Mouse (Mus musculus) lung, postnatal 0 days (tissue): ENCODE data around the gene Plxdc2. TPM values are rescaled to one million over a fixed set of nuclear protein-coding genes. Genes with fewer than 3 reads are reported as not detected.

Experiments
- ATAC-seq: fragments of 200-750 bp; cut with Nextera tagmentation; 2 replicates; pipeline ENCODE4 v1.8.0; 2017; ENCODE audit warnings: moderate library complexity
- DNase-seq: peaks from one replicate; pipeline ENCODE4 v3.0.0-alpha.2; 2016; ENCODE audit warnings: low spot score
- H3K27ac ChIP-seq: fragments of 300-500 bp; sonication (generic); 2 replicates; pipeline ENCODE4 v1.5.1; 2014; ENCODE audit warnings: antibody characterized with exemption, mild to moderate bottlenecking, low read length, mixed read lengths
- H3K27me3 ChIP-seq: fragments of 300-500 bp; sonication (generic); replicated peaks from 2 replicates; pipeline ENCODE4 v1.6.1; 2014; ENCODE audit warnings: low read length, mixed read lengths; ENCODE audit not compliant: insufficient read depth
- H3K36me3 ChIP-seq: fragments of 300-500 bp; sonication (generic); 2 replicates; pipeline ENCODE4 v1.6.1; 2014; ENCODE audit warnings: low read length, mixed read lengths; ENCODE audit not compliant: insufficient read depth
- H3K4me1 ChIP-seq: fragments of 300-500 bp; sonication (generic); 2 replicates; pipeline ENCODE4 v1.6.1; 2014; ENCODE audit warnings: antibody characterized with exemption, low read depth, low read length, mixed read lengths; ENCODE audit not compliant: insufficient read depth
- H3K4me2 ChIP-seq: fragments of 300-500 bp; sonication (generic); replicated peaks from 2 replicates; pipeline ENCODE4 v1.6.1; 2014; ENCODE audit warnings: low read depth, mild to moderate bottlenecking, low read length, moderate library complexity, mixed read lengths
- H3K4me3 ChIP-seq: fragments of 300-500 bp; sonication (generic); 2 replicates; pipeline ENCODE4 v1.5.1; 2014; ENCODE audit warnings: low read depth, low read length
- H3K9ac ChIP-seq: fragments of 300-500 bp; sonication (generic); replicated peaks from 2 replicates; pipeline ENCODE4 v1.6.1; 2014; ENCODE audit warnings: low read depth, mild to moderate bottlenecking
- H3K9me3 ChIP-seq: fragments of 300-500 bp; sonication (generic); 2 replicates; pipeline ENCODE4 v1.6.1; 2016; ENCODE audit warnings: low read length, mixed read lengths
- CTCF ChIP-seq: IDR thresholded peaks from 2 replicates; pipeline ENCODE4 v1.5.1; 2016; ENCODE audit warnings: antibody characterized with exemption, mild to moderate bottlenecking
- EP300 ChIP-seq: IDR thresholded peaks from 2 replicates; pipeline ENCODE4 v1.6.1; 2016; ENCODE audit warnings: antibody characterized with exemption, mild to moderate bottlenecking, control low read depth
- WGBS: fragments of 180-500 bp; shearing (Covaris S2); extraction: QIAGEN DNeasy Blood & Tissue Kit; methylation state at CpG from one replicate; pipeline ENCODE4 v1.1.7; 2014; 5-methylcytosine and 5-hydroxymethylcytosine counted together
- polyA plus RNA-seq: library from polyadenylated mRNA; unstranded; fragments of >200 nt; fragmentation: Nextera tagmentation; extraction: Ambion mirVana; gene quantifications from 2 replicates; pipeline ENCODE4 v1.2.1, GENCODE M21; 2015

Gene Plxdc2
- polyA plus RNA-seq, 1 experiment from 2014 or later: 113 TPM

DNA sequence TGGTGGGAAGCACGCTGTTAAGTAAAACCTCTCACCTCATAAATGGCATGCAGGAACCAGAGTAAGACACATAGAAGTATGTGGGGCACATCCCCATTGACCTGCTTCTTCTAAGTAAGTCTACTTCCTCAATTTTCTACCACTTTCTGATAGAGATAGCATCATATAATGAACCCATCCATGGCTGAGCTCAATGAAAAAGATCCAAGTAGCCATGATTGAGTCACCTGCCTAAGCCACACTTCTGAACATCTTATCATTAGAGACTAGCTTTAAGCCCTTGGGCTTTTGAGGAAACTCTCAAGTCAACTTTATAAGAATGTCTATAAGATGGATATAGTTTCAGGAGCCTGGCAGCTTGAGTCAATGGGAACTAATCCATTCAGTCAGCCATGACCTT, 14.3 kb downstream of the Plxdc2 start:
- Histone ChIP-seq H3K9ac (no peak overlapping the region), H3K4me3 (no peak overlapping the region), H3K27ac (no peak overlapping the region), H3K9me3 (no peaks in the 10 kb centered on the region), H3K4me2 (no peak overlapping the region), H3K36me3 (no peaks in the 10 kb centered on the region), H3K4me1 (no peaks in the 10 kb centered on the region), H3K27me3 (no peaks in the 10 kb centered on the region)
- WGBS: 93% methylated on average over 1 of the region's 1 CpGs
- TF ChIP-seq CTCF (no peak), EP300 (no peak)
- ATAC-seq (no peak), DNase-seq (no peak)

GRCm38 (mm10) chr2:16374288-16374687, 18.2 kb downstream of the Plxdc2 start:
- no peak for TF ChIP-seq CTCF
- TF ChIP-seq EP300: no peak
- Histone ChIP-seq H3K4me1 (no peaks in the 10 kb centered on the region), H3K4me2 (no peak overlapping the region), H3K9ac (no peak overlapping the region), H3K36me3 (no peaks in the 10 kb centered on the region), H3K9me3 (no peaks in the 10 kb centered on the region), H3K27ac (no peak overlapping the region), H3K27me3 (no peaks in the 10 kb centered on the region), H3K4me3 (no peak overlapping the region)
- ATAC-seq: no peak
- DNase-seq: no peak

DNA sequence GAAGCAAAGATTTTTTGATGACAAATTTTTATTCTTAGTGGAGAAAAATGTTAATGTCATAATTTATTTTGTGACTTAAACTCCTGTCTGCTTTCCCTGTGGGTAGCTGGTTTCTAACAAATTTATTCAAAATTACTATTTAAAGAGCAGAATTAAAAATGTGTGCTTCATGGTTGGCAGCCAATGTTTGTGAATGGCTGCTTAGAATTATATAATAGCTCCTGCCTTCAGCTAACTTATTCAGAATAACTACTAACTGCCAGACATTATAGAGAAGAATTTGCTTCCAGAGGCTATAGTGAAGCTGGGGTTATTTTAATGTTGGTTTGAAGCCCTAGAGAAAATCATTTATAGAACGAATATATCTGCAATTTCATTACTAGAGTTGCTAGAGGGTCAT, 30.1 kb downstream of the Plxdc2 start:
- no peak for DNase-seq
- no peak overlapping the region for H3K4me3 ChIP-seq
- no peak overlapping the region for H3K4me2 ChIP-seq
- no peak overlapping the region for H3K27ac ChIP-seq
- H3K27me3 ChIP-seq: no peaks in the 10 kb centered on the region
- H3K9ac ChIP-seq: no peak overlapping the region
- no peak for ATAC-seq
- WGBS: 87% methylated on average over 1 of the region's 1 CpGs
- TF ChIP-seq EP300 (no peak), CTCF (no peak)
- no peaks in the 10 kb centered on the region for H3K9me3 ChIP-seq
- H3K36me3 ChIP-seq: no peaks in the 10 kb centered on the region
- H3K4me1 ChIP-seq: no peaks in the 10 kb centered on the region

- DNase-seq: no peak
- ATAC-seq: no peak
- Histone ChIP-seq H3K4me3 (no peak overlapping the region), H3K9me3 (no peaks in the 10 kb centered on the region), H3K27me3 (no peaks in the 10 kb centered on the region), H3K36me3 (no peaks in the 10 kb centered on the region), H3K27ac (no peak overlapping the region), H3K9ac (no peak overlapping the region), H3K4me1 (no peaks in the 10 kb centered on the region), H3K4me2 (no peak overlapping the region)
- TF ChIP-seq CTCF: no peak
- TF ChIP-seq EP300: no peak
Observed at GRCm38 (mm10) chr2:16386692-16387091, 30.6 kb downstream of the Plxdc2 start.

DNA sequence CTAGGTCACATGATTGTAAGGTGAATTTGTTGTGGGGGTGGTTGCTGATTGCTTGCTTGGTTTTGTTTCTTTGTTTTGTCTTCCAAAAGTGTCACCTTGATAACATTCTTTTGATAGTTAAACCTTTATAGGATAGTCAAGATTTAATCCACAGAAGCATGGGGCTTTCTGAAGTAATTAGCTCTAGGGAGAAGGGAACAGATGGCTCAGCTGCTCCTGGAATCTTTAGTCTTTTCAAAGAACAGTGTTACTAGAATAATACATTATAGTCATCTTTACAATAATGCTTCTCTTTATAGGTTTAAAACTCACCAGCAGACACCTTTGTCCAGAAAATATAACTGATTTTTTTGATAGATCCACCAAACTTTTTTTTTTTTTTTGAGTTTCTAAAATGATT, 31.7 kb downstream of the Plxdc2 start:
- no peaks in the 10 kb centered on the region for H3K4me1 ChIP-seq
- no peaks in the 10 kb centered on the region for H3K36me3 ChIP-seq
- H3K27me3 ChIP-seq: no peaks in the 10 kb centered on the region
- no peak for DNase-seq
- ATAC-seq: no peak
- H3K4me2 ChIP-seq: no peak overlapping the region
- no peak for TF ChIP-seq CTCF
- H3K27ac ChIP-seq: no peak overlapping the region
- H3K4me3 ChIP-seq: no peak overlapping the region
- H3K9ac ChIP-seq: no peak overlapping the region
- no peaks in the 10 kb centered on the region for H3K9me3 ChIP-seq

DNA sequence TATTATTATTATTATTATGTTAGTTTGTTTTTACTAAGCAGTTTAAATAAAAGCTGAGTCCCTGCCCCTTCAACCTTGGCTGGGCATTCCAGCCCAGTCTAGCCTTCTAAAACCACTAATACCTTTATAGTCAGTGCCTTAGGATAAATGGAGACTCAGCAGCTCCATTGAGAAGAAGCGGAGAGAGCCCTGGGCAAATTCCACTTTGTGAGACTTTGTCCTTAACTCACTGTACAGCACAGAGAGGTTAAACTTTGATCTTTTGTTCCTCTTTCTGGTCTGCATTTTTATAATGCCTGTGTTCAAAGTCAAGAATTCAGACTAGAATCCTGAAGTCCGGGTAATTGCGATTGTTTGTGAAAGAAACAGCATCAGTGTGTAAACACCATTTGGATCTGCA, 41.4 kb downstream of the Plxdc2 start:
- H3K36me3 ChIP-seq: no peaks in the 10 kb centered on the region
- H3K4me3 ChIP-seq: no peak overlapping the region
- H3K27me3 ChIP-seq: no peaks in the 10 kb centered on the region
- WGBS: 84% methylated on average over 3 of the region's 3 CpGs
- H3K9me3 ChIP-seq: no peaks in the 10 kb centered on the region
- ATAC-seq: no peak
- no peak overlapping the region for H3K27ac ChIP-seq
- H3K4me2 ChIP-seq: no peak overlapping the region
- TF ChIP-seq EP300 (no peak), CTCF (no peak)
- H3K4me1 ChIP-seq: no peaks in the 10 kb centered on the region
- no peak for DNase-seq
- H3K9ac ChIP-seq: no peak overlapping the region

DNA sequence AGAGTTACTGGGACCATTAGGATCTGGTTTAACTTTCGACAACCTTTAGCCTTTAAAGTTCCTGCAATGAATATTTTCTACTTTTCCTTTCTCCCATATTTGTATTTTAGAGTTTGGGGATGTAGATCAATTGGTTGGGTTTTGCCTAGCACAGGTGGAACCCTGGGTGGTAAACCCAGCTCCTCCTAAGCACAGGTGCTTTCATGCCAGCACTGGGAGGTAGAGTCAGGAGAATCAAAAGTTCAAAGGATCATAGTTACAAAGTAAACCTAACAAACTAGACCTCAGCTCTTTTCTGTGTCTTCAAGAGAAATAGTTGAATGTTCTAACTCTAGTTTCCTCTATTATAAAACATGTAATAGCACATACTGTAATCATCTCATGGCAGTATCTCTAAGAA, 41.9 kb downstream of the Plxdc2 start:
- WGBS: 85% methylated on average over 1 of the region's 1 CpGs
- DNase-seq (no peak), ATAC-seq (no peak)
- Histone ChIP-seq H3K9ac (no peak overlapping the region), H3K4me3 (no peak overlapping the region), H3K4me1 (no peaks in the 10 kb centered on the region), H3K36me3 (no peaks in the 10 kb centered on the region), H3K27me3 (no peaks in the 10 kb centered on the region), H3K4me2 (no peak overlapping the region), H3K27ac (no peak overlapping the region), H3K9me3 (no peaks in the 10 kb centered on the region)
- TF ChIP-seq EP300 (no peak), CTCF (no peak)
